Mouse (Mus musculus): ENCODE results near the gene Tedc1.

- TF ChIP-seq CTCF (IDR thresholded peaks at IDR 0.05; ENCODE audit: borderline replicate concordance, extremely low read depth, insufficient read depth, insufficient read length) (no peak), POLR2A (IDR thresholded peaks at IDR 0.05; ENCODE audit: borderline replicate concordance, extremely low read depth, insufficient read depth, insufficient read length, poor library complexity, severe bottlenecking) (no peak)
These were observed 24.6 kb upstream of the Tedc1 start for GRCm38 (mm10) chr12:113131601-113132000.

Measured in brain, embryonic 14.5 days (tissue).